Mouse (Mus musculus) v-Abl transformed pro-B cells (cell line): ENCODE results near the gene Capns2.
"Not testable (repeated sequence)": the region's sequence is repeated elsewhere in the genome, so short reads cannot be mapped to it uniquely, and the experiment has no call there.

Experiments used
- in situ Hi-C, 2 experiments: fragments of 400-800 bp; cut with MboI; formaldehyde crosslinking; loops; one replicate each; pipeline ENCODE4 v1.15.1; 2025; ENCODE audit not compliant: unreplicated experiment in 2 of 2

The Capns2 gene

GRCm38 (mm10) chr8:92901107-92901506, at the start of gene Capns2:
TSS of gene Capns2 (plus strand) at chr8:92901407.
- in situ Hi-C loops: no loop called here

- in situ Hi-C loops: no loop called here
Observed at GRCm38 (mm10) chr8:92853188-92853983, 47.8 kb upstream of the Capns2 start.

GRCm38 (mm10) chr8:92854673-92855072, 46.5 kb upstream of the Capns2 start:
- in situ Hi-C loops: no loop called here

- in situ Hi-C loops: no loop called here
Observed at GRCm38 (mm10) chr8:92855171-92855894, 45.9 kb upstream of the Capns2 start, which contains the start of gene Lpcat2. TSS of gene Lpcat2 (plus strand) at chr8:92855339.

GRCm38 (mm10) chr8:92856273-92856986, 44.8 kb upstream of the Capns2 start:
- in situ Hi-C loops: no loop called here

- in situ Hi-C loops: no loop called here
Observed at GRCm38 (mm10) chr8:92858475-92859182, 42.6 kb upstream of the Capns2 start.

GRCm38 (mm10) chr8:92861977-92862376, 39.2 kb upstream of the Capns2 start:
- in situ Hi-C loops: no loop called here

GRCm38 (mm10) chr8:92870281-92870680, 30.9 kb upstream of the Capns2 start:
- in situ Hi-C loops: no loop called here

GRCm38 (mm10) chr8:92872063-92872759, 29.0 kb upstream of the Capns2 start:
- in situ Hi-C loops: no loop called here

GRCm38 (mm10) chr8:92875795-92876194, 25.4 kb upstream of the Capns2 start:
- in situ Hi-C loops: no loop called here

GRCm38 (mm10) chr8:92881247-92881646, 20.0 kb upstream of the Capns2 start:
- in situ Hi-C loops: no loop called here

GRCm38 (mm10) chr8:92883771-92884170, 17.4 kb upstream of the Capns2 start:
- in situ Hi-C loops: no loop called here

- in situ Hi-C loops: not testable (repeated sequence)
Observed at GRCm38 (mm10) chr8:92892216-92892615, 9.0 kb upstream of the Capns2 start.

GRCm38 (mm10) chr8:92893870-92894269, 7.3 kb upstream of the Capns2 start:
- in situ Hi-C loops: no loop called here

- in situ Hi-C loops: no loop called here
Observed at GRCm38 (mm10) chr8:92895053-92895452, 6.2 kb upstream of the Capns2 start.

- in situ Hi-C loops: no loop called here
Observed at GRCm38 (mm10) chr8:92896056-92896455, 5.2 kb upstream of the Capns2 start.

- in situ Hi-C loops: no loop called here
Observed at GRCm38 (mm10) chr8:92896611-92897010, 4.6 kb upstream of the Capns2 start.

GRCm38 (mm10) chr8:92897794-92898193, 3.4 kb upstream of the Capns2 start:
- in situ Hi-C loops: no loop called here

- in situ Hi-C loops: no loop called here
Observed at GRCm38 (mm10) chr8:92899590-92899989, 1.6 kb upstream of the Capns2 start.

GRCm38 (mm10) chr8:92902981-92903380, 1.8 kb downstream of the Capns2 start:
- in situ Hi-C loops: no loop called here
